Mouse (Mus musculus) forebrain, postnatal 0 days (tissue): Measurements from ENCODE around the gene Abhd6. TPM values are rescaled to one million over a fixed set of nuclear protein-coding genes. Genes with fewer than 3 reads are reported as not detected.
A peak's percentile ranks its signal among the peaks of the same experiment; 100 is the strongest.

Experiments used
- ATAC-seq: fragments of 200-750 bp; cut with Nextera tagmentation; 2 replicates; pipeline ENCODE4 v1.8.0; 2017; ENCODE audit warnings: mild to moderate bottlenecking, moderate library complexity
- DNase-seq: peaks from one replicate; pipeline ENCODE4 v3.0.0-alpha.2; 2015
- H3K27ac ChIP-seq: fragments of 300-500 bp; sonication (generic); 2 replicates; pipeline ENCODE4 v1.5.1; 2014; ENCODE audit warnings: low read depth, mild to moderate bottlenecking, antibody characterized with exemption, low read length, moderate library complexity, mixed read lengths
- H3K27me3 ChIP-seq: fragments of 300-500 bp; sonication (generic); 2 replicates; pipeline ENCODE4 v1.6.1; 2014; ENCODE audit warnings: mild to moderate bottlenecking, low read length, mixed read lengths; ENCODE audit not compliant: insufficient read depth
- H3K36me3 ChIP-seq: fragments of 300-500 bp; sonication (generic); 2 replicates; pipeline ENCODE4 v1.6.1; 2014; ENCODE audit warnings: mild to moderate bottlenecking, moderate library complexity; ENCODE audit not compliant: insufficient read depth
- H3K4me1 ChIP-seq: fragments of 300-500 bp; sonication (generic); 2 replicates; pipeline ENCODE4 v1.6.1; 2014; ENCODE audit warnings: antibody characterized with exemption; ENCODE audit not compliant: insufficient read depth
- H3K4me2 ChIP-seq: fragments of 300-500 bp; sonication (generic); 2 replicates; pipeline ENCODE4 v1.6.1; 2014; ENCODE audit warnings: low read depth, mild to moderate bottlenecking, moderate library complexity
- H3K4me3 ChIP-seq: fragments of 300-500 bp; sonication (generic); 2 replicates; pipeline ENCODE4 v1.5.1; 2014; ENCODE audit warnings: low read depth, low read length, mixed read lengths
- H3K9ac ChIP-seq: fragments of 300-500 bp; sonication (generic); 2 replicates; pipeline ENCODE4 v1.6.1; 2014; ENCODE audit warnings: mild to moderate bottlenecking
- H3K9me3 ChIP-seq: fragments of 300-500 bp; sonication (generic); 2 replicates; pipeline ENCODE4 v1.6.1; 2016; ENCODE audit warnings: low read length
- CTCF ChIP-seq: sonication (generic); IDR thresholded peaks from 2 replicates; pipeline ENCODE4 v1.5.1; 2016; ENCODE audit warnings: antibody characterized with exemption, control low read depth, low read depth
- WGBS: fragments of 180-500 bp; shearing (Covaris S2); extraction: QIAGEN DNeasy Blood & Tissue Kit; methylation state at CpG from one replicate; pipeline ENCODE4 v1.1.7; 2014; 5-methylcytosine and 5-hydroxymethylcytosine counted together
- polyA plus RNA-seq: library from polyadenylated mRNA; unstranded; fragments of >200 nt; fragmentation: Nextera tagmentation; extraction: Ambion mirVana; gene quantifications from 2 replicates; pipeline ENCODE4 v1.2.1, GENCODE M21; 2015
- total RNA-seq: library from RNA; depleted of rRNA; stranded (reverse); fragments of >200 nt; gene quantifications from 2 replicates; pipeline ENCODE4 v1.2.3, GENCODE M21; 2014

Abhd6 gene
- total and polyA plus RNA-seq, 2 experiments from 2014 or later, result 8.0 to 36.2 TPM

GRCm38 (mm10) chr14:8080165-8080679 lies 77.5 kb downstream of the Abhd6 start, which contains the start of gene Rpp14:
TSS of gene Rpp14 (plus strand) at chr14:8080367.
- DNase-seq (peak; percentile 98), ATAC-seq (peak; percentile 97)
- Histone ChIP-seq H3K4me2 (peak within 1 kb of the TSS; percentile 92), H3K27me3 (no peaks in the 10 kb centered on the region), H3K36me3 (peaks cover 10% of the 10 kb centered on the region), H3K9ac (peak within 1 kb of the TSS; percentile 89), H3K4me1 (peaks cover 13% of the 10 kb centered on the region), H3K9me3 (no peaks in the 10 kb centered on the region), H3K4me3 (peak within 1 kb of the TSS; percentile 76), H3K27ac (peak within 1 kb of the TSS; percentile 95)
- peak; percentile 98 for TF ChIP-seq CTCF
- under 1% methylated on average over 47 of the region's 47 CpGs for WGBS

GRCm38 (mm10) chr14:8080718-8081117 lies 78.0 kb downstream of the Abhd6 start:
- Histone ChIP-seq H3K27ac (peak overlapping the region; percentile 95), H3K27me3 (no peaks in the 10 kb centered on the region), H3K4me2 (peak overlapping the region; percentile 92), H3K9ac (peak overlapping the region; percentile 89), H3K4me1 (peaks cover 13% of the 10 kb centered on the region), H3K4me3 (peak overlapping the region; percentile 76), H3K9me3 (no peaks in the 10 kb centered on the region), H3K36me3 (peaks cover 10% of the 10 kb centered on the region)
- 4% methylated on average over 11 of the region's 11 CpGs for WGBS
- no peak for TF ChIP-seq CTCF
- ATAC-seq, result peak; percentile 47
- DNase-seq, result no peak

- 92% methylated on average over 1 of the region's 1 CpGs for WGBS
- H3K9me3 ChIP-seq, result no peaks in the 10 kb centered on the region
Observed at GRCm38 (mm10) chr14:8082949-8083348, 80.2 kb downstream of the Abhd6 start.

GRCm38 (mm10) chr14:8089016-8089415 lies 86.3 kb downstream of the Abhd6 start:
- Histone ChIP-seq H3K27me3 (no peaks in the 10 kb centered on the region), H3K4me2 (no peak overlapping the region), H3K9ac (no peak overlapping the region), H3K27ac (no peak overlapping the region), H3K9me3 (no peaks in the 10 kb centered on the region), H3K36me3 (peaks cover 50% of the 10 kb centered on the region), H3K4me1 (no peaks in the 10 kb centered on the region), H3K4me3 (no peak overlapping the region)
- ATAC-seq (no peak), DNase-seq (no peak)
- 95% methylated on average over 2 of the region's 2 CpGs for WGBS
- TF ChIP-seq CTCF, result no peak

More at GRCm38 (mm10) chr14:8082949-8083348, 80.2 kb downstream of the Abhd6 start:
- Histone ChIP-seq H3K27ac (no peak overlapping the region), H3K36me3 (peaks cover 26% of the 10 kb centered on the region), H3K27me3 (no peaks in the 10 kb centered on the region), H3K4me2 (no peak overlapping the region), H3K4me1 (peaks cover 13% of the 10 kb centered on the region), H3K4me3 (no peak overlapping the region), H3K9ac (no peak overlapping the region)
- ATAC-seq, result no peak
- no peak for DNase-seq
- TF ChIP-seq CTCF, result no peak

GRCm38 (mm10) chr14:8092573-8092972 lies 89.9 kb downstream of the Abhd6 start:
- H3K4me3 ChIP-seq, result no peak overlapping the region
- H3K4me2 ChIP-seq, result no peak overlapping the region
- no peaks in the 10 kb centered on the region for H3K4me1 ChIP-seq
- H3K36me3 ChIP-seq, result peaks cover 30% of the 10 kb centered on the region
- no peaks in the 10 kb centered on the region for H3K9me3 ChIP-seq
- no peak overlapping the region for H3K9ac ChIP-seq
- H3K27ac ChIP-seq, result no peak overlapping the region
- H3K27me3 ChIP-seq, result no peaks in the 10 kb centered on the region
- TF ChIP-seq CTCF, result peak; percentile 60
- ATAC-seq (peak; percentile 60), DNase-seq (peak; percentile 57)
- WGBS, result 97% methylated on average over 2 of the region's 2 CpGs

- no peak for TF ChIP-seq CTCF
- H3K4me3 ChIP-seq, result no peak overlapping the region
- peaks cover 26% of the 10 kb centered on the region for H3K36me3 ChIP-seq
- WGBS, result 36% methylated on average over 5 of the region's 5 CpGs
- no peak overlapping the region for H3K4me2 ChIP-seq
- H3K27ac ChIP-seq, result no peak overlapping the region
- H3K4me1 ChIP-seq, result no peaks in the 10 kb centered on the region
- DNase-seq (no peak), ATAC-seq (no peak)
- no peak overlapping the region for H3K9ac ChIP-seq
- no peaks in the 10 kb centered on the region for H3K27me3 ChIP-seq
- H3K9me3 ChIP-seq, result no peaks in the 10 kb centered on the region
Observed at GRCm38 (mm10) chr14:8093427-8093826, 90.7 kb downstream of the Abhd6 start.

GRCm38 (mm10) chr14:8094931-8095561 lies 92.3 kb downstream of the Abhd6 start:
- no peak overlapping the region for H3K4me3 ChIP-seq
- 42% methylated on average over 3 of the region's 3 CpGs for WGBS
- ATAC-seq, result no peak
- peaks cover 9% of the 10 kb centered on the region; the same call in 1 of the 2 replicates for H3K4me1 ChIP-seq
- TF ChIP-seq CTCF, result no peak
- no peak overlapping the region for H3K9ac ChIP-seq
- peak; percentile 39 for DNase-seq
- no peak overlapping the region for H3K4me2 ChIP-seq
- no peak overlapping the region for H3K27ac ChIP-seq
- no peaks in the 10 kb centered on the region for H3K9me3 ChIP-seq
- H3K36me3 ChIP-seq, result peaks cover 11% of the 10 kb centered on the region
- no peaks in the 10 kb centered on the region for H3K27me3 ChIP-seq
